Mouse (Mus musculus): Measurements from ENCODE around the gene Sap30l. TPM values are rescaled to one million over a fixed set of nuclear protein-coding genes. Genes with fewer than 3 reads are reported as not detected.
A peak's percentile ranks its signal among the peaks of the same experiment; 100 is the strongest.

The Sap30l gene
- total RNA-seq (2021): 10 to 100 TPM; 47.0 to 49.8 TPM
- long read RNA-seq, experiment 1, transcript Sap30l-201 (4 exons, 1,151 nt): major isoform, 50 of 92 reads
- long read RNA-seq, experiment 1, partial matches to known transcripts: 39 of 92 reads
- long read RNA-seq, experiment 1, other reads (novel, unspliced or antisense): 3 of 92 reads
- long read RNA-seq, experiment 2, transcript Sap30l-201 (4 exons, 1,151 nt): major isoform, 64 of 81 reads
- long read RNA-seq, experiment 2, partial matches to known transcripts: 0 of 81 reads
- long read RNA-seq, experiment 2, other reads (novel, unspliced or antisense): 17 of 81 reads

- H3K4me3 ChIP-seq: peak within 1 kb of the TSS; percentile 91
- intact Hi-C loops (cut with DNase I): loop anchor here (10.0 kb wide), 1 partner anchor 304 kb away; the partner anchor contains the start of gene Cnot8
- TF ChIP-seq CTCF (IDR thresholded peaks at IDR 0.05): no peak
- H3K27ac ChIP-seq: peak within 1 kb of the TSS; percentile 57
- peak; percentile 96 to 97 for DNase-seq (ENCODE audit: extremely low spot score in 1 of 2, low spot score in 2 of 2)
These were observed at the start of gene Sap30l for GRCm38 (mm10) chr11:57800971-57801765. Sap30l (plus strand) TSS chr11:57801637.

GRCm38 (mm10) chr11:57753538-57754203 is 47.8 kb upstream of the Sap30l start:
- peak in 1 of 2 experiments; percentile 20 for DNase-seq (ENCODE audit: extremely low spot score in 1 of 2, low spot score in 2 of 2)
- H3K4me3 ChIP-seq: no peak overlapping the region
- TF ChIP-seq CTCF (IDR thresholded peaks at IDR 0.05): no peak
- H3K27ac ChIP-seq: no peak overlapping the region
- intact Hi-C loops (cut with DNase I): no loop called here

GRCm38 (mm10) chr11:57758621-57759020 is 42.8 kb upstream of the Sap30l start:
- H3K27ac ChIP-seq: no peak overlapping the region
- intact Hi-C loops (cut with DNase I): no loop called here
- H3K4me3 ChIP-seq: no peak overlapping the region
- DNase-seq (ENCODE audit: extremely low spot score in 1 of 2, low spot score in 2 of 2): no peak
- TF ChIP-seq CTCF (IDR thresholded peaks at IDR 0.05): no peak

- no peak overlapping the region for H3K27ac ChIP-seq
- no peak for DNase-seq (ENCODE audit: extremely low spot score in 1 of 2, low spot score in 2 of 2)
- no peak overlapping the region for H3K4me3 ChIP-seq
- intact Hi-C loops (cut with DNase I): no loop called here
- no peak for TF ChIP-seq CTCF (IDR thresholded peaks at IDR 0.05)
These were observed 40.9 kb upstream of the Sap30l start for GRCm38 (mm10) chr11:57760509-57761058.

- TF ChIP-seq CTCF (IDR thresholded peaks at IDR 0.05): no peak
- H3K27ac ChIP-seq: no peak overlapping the region
- no peak for DNase-seq (ENCODE audit: extremely low spot score in 1 of 2, low spot score in 2 of 2)
- intact Hi-C loops (cut with DNase I): no loop called here
- H3K4me3 ChIP-seq: no peak overlapping the region
These were observed 40.1 kb upstream of the Sap30l start for GRCm38 (mm10) chr11:57761347-57761746.

GRCm38 (mm10) chr11:57764124-57764523 is 37.3 kb upstream of the Sap30l start:
- intact Hi-C loops (cut with DNase I): no loop called here
- no peak overlapping the region for H3K27ac ChIP-seq
- TF ChIP-seq CTCF (IDR thresholded peaks at IDR 0.05): peak; percentile 18; the same call in 1 of the 2 replicates
- DNase-seq (ENCODE audit: extremely low spot score in 1 of 2, low spot score in 2 of 2): no peak
- H3K4me3 ChIP-seq: no peak overlapping the region

- Histone ChIP-seq H3K27ac (no peak overlapping the region), H3K4me3 (no peak overlapping the region)
- no peak for DNase-seq (ENCODE audit: extremely low spot score in 1 of 2, low spot score in 2 of 2)
- intact Hi-C loops (cut with DNase I): no loop called here
- no peak for TF ChIP-seq CTCF (IDR thresholded peaks at IDR 0.05)
These were observed 34.8 kb upstream of the Sap30l start for GRCm38 (mm10) chr11:57766617-57767016.

GRCm38 (mm10) chr11:57767171-57767570 is 34.3 kb upstream of the Sap30l start:
- DNase-seq (ENCODE audit: extremely low spot score in 1 of 2, low spot score in 2 of 2): no peak
- no peak overlapping the region for H3K27ac ChIP-seq
- no peak for TF ChIP-seq CTCF (IDR thresholded peaks at IDR 0.05)
- H3K4me3 ChIP-seq: no peak overlapping the region
- intact Hi-C loops (cut with DNase I): no loop called here

GRCm38 (mm10) chr11:57770776-57771175 is 30.7 kb upstream of the Sap30l start:
- no peak for DNase-seq (ENCODE audit: extremely low spot score in 1 of 2, low spot score in 2 of 2)
- intact Hi-C loops (cut with DNase I): loop anchor here (10.0 kb wide), 1 partner anchor 126 kb away; the partner anchor contains the start of gene Galnt10
- H3K27ac ChIP-seq: no peak overlapping the region
- H3K4me3 ChIP-seq: no peak overlapping the region
- no peak for TF ChIP-seq CTCF (IDR thresholded peaks at IDR 0.05)

- intact Hi-C loops (cut with DNase I): loop anchor here (10.0 kb wide), 1 partner anchor 127 kb away; the partner anchor contains the start of gene Galnt10
- no peak overlapping the region for H3K27ac ChIP-seq
- no peak overlapping the region for H3K4me3 ChIP-seq
- no peak for DNase-seq (ENCODE audit: extremely low spot score in 1 of 2, low spot score in 2 of 2)
- no peak for TF ChIP-seq CTCF (IDR thresholded peaks at IDR 0.05)
These were observed 29.8 kb upstream of the Sap30l start for GRCm38 (mm10) chr11:57771676-57772075.

GRCm38 (mm10) chr11:57773479-57773878 is 28.0 kb upstream of the Sap30l start:
- intact Hi-C loops (cut with DNase I): loop anchor here (10.0 kb wide), 1 partner anchor 129 kb away; the partner anchor contains the start of gene Galnt10
- Histone ChIP-seq H3K4me3 (no peak overlapping the region), H3K27ac (no peak overlapping the region)
- no peak for DNase-seq (ENCODE audit: extremely low spot score in 1 of 2, low spot score in 2 of 2)
- no peak for TF ChIP-seq CTCF (IDR thresholded peaks at IDR 0.05)
